Mouse (Mus musculus) MEL (cell line): Measurements from ENCODE around the gene Elob. TPM values are rescaled to one million over a fixed set of nuclear protein-coding genes. Genes with fewer than 3 reads are reported as not detected.

ENCODE experiments used
- DNase-seq: peaks from one replicate; pipeline ENCODE4 v3.0.0; 2011; ENCODE audit warnings: low read depth, low spot score
- H3K27ac ChIP-seq: 2 replicates; pipeline ENCODE4 v1.5.1; 2012; ENCODE audit warnings: low read depth, mild to moderate bottlenecking, control low read depth, low read length, moderate library complexity; ENCODE audit not compliant: control insufficient read depth
- H3K27me3 ChIP-seq, 2 experiments: fragments of 150-350 bp in 1 of 2; sonication (generic) in 1 of 2; 2 replicates each; pipeline ENCODE4 v1.6.1; 2012; ENCODE audit warnings: low read length in 2 of 2, mild to moderate bottlenecking in 2 of 2, improper control_type of control experiment in 1 of 2, moderate library complexity in 1 of 2; ENCODE audit not compliant: insufficient read depth in 2 of 2, control insufficient read depth in 1 of 2
- H3K36me3 ChIP-seq, 2 experiments: 2 replicates each; pipeline ENCODE4 v1.6.1; 2012 to 2014; ENCODE audit warnings: low read length in 2 of 2, improper control_type of control experiment in 1 of 2, inconsistent platforms in 1 of 2, mild to moderate bottlenecking in 1 of 2; ENCODE audit not compliant: insufficient read depth in 2 of 2, control insufficient read depth in 1 of 2
- H3K4me1 ChIP-seq, 2 experiments: fragments of 150-350 bp in 1 of 2; sonication (generic) in 1 of 2; 2 replicates each; pipeline ENCODE4 v1.6.1; 2012; ENCODE audit warnings: low read length in 2 of 2, improper control_type of control experiment in 1 of 2, mild to moderate bottlenecking in 1 of 2; ENCODE audit not compliant: insufficient read depth in 2 of 2, control insufficient read depth in 1 of 2
- H3K4me3 ChIP-seq, 2 experiments: fragments of 150-350 bp in 1 of 2; sonication (generic) in 1 of 2; 2 replicates each; pipeline ENCODE4 v1.5.1; 2012; ENCODE audit warnings: low read depth in 2 of 2, low read length in 2 of 2, mild to moderate bottlenecking in 2 of 2, moderate library complexity in 2 of 2, control low read depth in 1 of 2, improper control_type of control experiment in 1 of 2; ENCODE audit not compliant: control insufficient read depth in 1 of 2, insufficient read depth in 1 of 2
- H3K79me2 ChIP-seq: 2 replicates; pipeline ENCODE4 v1.6.1; 2012; ENCODE audit warnings: mild to moderate bottlenecking, low read length, moderate library complexity; ENCODE audit not compliant: control insufficient read depth, poor library complexity, insufficient read depth
- H3K9ac ChIP-seq: 2 replicates; pipeline ENCODE4 v1.6.1; 2012; ENCODE audit warnings: low read depth, mild to moderate bottlenecking, control low read depth, low read length, moderate library complexity; ENCODE audit not compliant: control insufficient read depth, poor library complexity, severe bottlenecking
- H3K9me3 ChIP-seq: fragments of 150-350 bp; sonication (generic); replicated peaks from 2 replicates; pipeline ENCODE4 v1.6.1; 2012; ENCODE audit warnings: mild to moderate bottlenecking, low read length, improper control_type of control experiment, moderate library complexity; ENCODE audit not compliant: insufficient read depth
- CHD2 ChIP-seq: IDR thresholded peaks from 2 replicates; pipeline ENCODE4 v1.6.1; 2011; ENCODE audit warnings: low read length, improper control_type of control experiment
- CTCF ChIP-seq, 3 experiments: IDR thresholded peaks in 2 of 3; conservative IDR thresholded peaks in 1 of 3; 2 replicates each; pipeline ENCODE4 v1.5.1; 2011 to 2012; ENCODE audit warnings: low read length in 3 of 3, low read depth in 2 of 3, mild to moderate bottlenecking in 2 of 3, improper control_type of control experiment in 1 of 3, inconsistent platforms in 1 of 3, mixed read lengths in 1 of 3, moderate library complexity in 1 of 3; ENCODE audit not compliant: control insufficient read depth in 1 of 3, insufficient read depth in 1 of 3, poor library complexity in 1 of 3, severe bottlenecking in 1 of 3
- ETS1 ChIP-seq: IDR thresholded peaks from 2 replicates; pipeline ENCODE4 v1.6.1; 2012; ENCODE audit warnings: low read depth, mild to moderate bottlenecking, inconsistent platforms, low read length, improper control_type of control experiment, moderate library complexity
- GABPA ChIP-seq: IDR thresholded peaks from 2 replicates; pipeline ENCODE4 v1.6.1; 2012; ENCODE audit warnings: low read depth, mild to moderate bottlenecking, inconsistent platforms, low read length, improper control_type of control experiment, moderate library complexity
- KAT2A ChIP-seq: conservative IDR thresholded peaks from 2 replicates; pipeline ENCODE4 v1.6.1; 2012; ENCODE audit warnings: low read depth, low read length, improper control_type of control experiment, inconsistent platforms
- MAX ChIP-seq: IDR thresholded peaks from 2 replicates; pipeline ENCODE4 v1.6.1; 2011; ENCODE audit warnings: low read length, improper control_type of control experiment
- MXI1 ChIP-seq: IDR thresholded peaks from 2 replicates; pipeline ENCODE4 v1.6.1; 2011; ENCODE audit warnings: mild to moderate bottlenecking, low read depth, low read length, improper control_type of control experiment
- MYB ChIP-seq: IDR thresholded peaks from 2 replicates; pipeline ENCODE4 v1.6.1; 2011; ENCODE audit warnings: mild to moderate bottlenecking, low read depth, low read length, improper control_type of control experiment
- MYC ChIP-seq: IDR thresholded peaks from 2 replicates; pipeline ENCODE4 v1.6.1; 2011; ENCODE audit warnings: low read depth, mild to moderate bottlenecking, low read length, improper control_type of control experiment, moderate library complexity
- NELFE ChIP-seq: IDR thresholded peaks from 2 replicates; pipeline ENCODE4 v1.6.1; 2011; ENCODE audit warnings: low read depth, low read length, improper control_type of control experiment
- POLR2AphosphoS2 ChIP-seq: IDR thresholded peaks from 2 replicates; pipeline ENCODE4 v1.6.1; 2011; ENCODE audit warnings: low read length, improper control_type of control experiment
- POLR2AphosphoS5 ChIP-seq: IDR thresholded peaks from 2 replicates; pipeline ENCODE4 v1.6.1; 2012; ENCODE audit warnings: low read depth, borderline replicate concordance, mild to moderate bottlenecking, inconsistent platforms, low read length, moderate library complexity, mixed read lengths
- RAD21 ChIP-seq: IDR thresholded peaks from 2 replicates; pipeline ENCODE4 v1.6.1; 2011; ENCODE audit warnings: mild to moderate bottlenecking, low read depth, low read length, improper control_type of control experiment
- SIN3A ChIP-seq: IDR thresholded peaks from 2 replicates; pipeline ENCODE4 v1.6.1; 2012; ENCODE audit warnings: low read length, improper control_type of control experiment, inconsistent platforms
- SMC3 ChIP-seq: IDR thresholded peaks from 2 replicates; pipeline ENCODE4 v1.6.1; 2011; ENCODE audit warnings: low read depth, low read length, improper control_type of control experiment
- TAL1 ChIP-seq: IDR thresholded peaks from 2 replicates; pipeline ENCODE4 v1.6.1; 2012; ENCODE audit warnings: mild to moderate bottlenecking, inconsistent platforms, low read length, moderate library complexity, mixed read lengths
- TBP ChIP-seq: IDR thresholded peaks from 2 replicates; pipeline ENCODE4 v1.8.0; 2011; ENCODE audit warnings: low read depth, low read length, improper control_type of control experiment
- TCF12 ChIP-seq: IDR thresholded peaks from 2 replicates; pipeline ENCODE4 v1.6.1; 2014; ENCODE audit warnings: low read depth, mild to moderate bottlenecking, inconsistent platforms, low read length, improper control_type of control experiment, moderate library complexity
- ZMIZ1 ChIP-seq: IDR thresholded peaks from 2 replicates; pipeline ENCODE4 v1.6.1; 2012; ENCODE audit warnings: low read depth, mild to moderate bottlenecking, inconsistent platforms, low read length, improper control_type of control experiment, moderate library complexity
- polyA plus RNA-seq, 2 experiments: library from polyadenylated mRNA; stranded (reverse) in 1 of 2; unstranded in 1 of 2; fragments of >175 nt in 1 of 2; fragments of >200 nt in 1 of 2; gene quantifications; 2 replicates each; pipeline versions ENCODE4 v1.2.1 to v1.2.4; 2012; ENCODE audit warnings: low replicate concordance in 2 of 2, low read depth in 1 of 2; ENCODE audit not compliant: insufficient read length in 2 of 2, insufficient read depth in 1 of 2, missing spikeins in 1 of 2
- total RNA-seq: library from RNA; depleted of rRNA; stranded (reverse); fragments of 300-350 nt; gene quantifications from 2 replicates; pipeline ENCODE4 v1.2.3, GENCODE M21; 2012

Gene Elob
- total and polyA plus RNA-seq, 3 experiments = 453 to 609 TPM; not detected in 1

GRCm38 (mm10) chr17:23797316-23797715, 31.6 kb downstream of the Elob start:
- peaks cover 0 to under 1% of the 10 kb centered on the region in 2 experiments; a peak in 1 of 4 replicates for H3K27me3 ChIP-seq
- peaks cover 0 to 4% of the 10 kb centered on the region in 2 experiments; a peak in 2 of 4 replicates for H3K4me1 ChIP-seq
- peaks cover 0 to 3% of the 10 kb centered on the region in 2 experiments; a peak in 2 of 4 replicates for H3K36me3 ChIP-seq
- TF ChIP-seq SMC3 (no peak), TBP (no peak), CHD2 (no peak), MXI1 (no peak), KAT2A (no peak), MYC (no peak), RAD21 (no peak), ZMIZ1 (no peak), POLR2AphosphoS5 (no peak), CTCF (IDR thresholded peaks at IDR 0.05 in 2 of 3, conservative IDR thresholded peaks at IDR 0.05 in 1 of 3; ENCODE audit: control insufficient read depth in 1 of 3, insufficient read depth in 1 of 3, low read depth in 2 of 3, low read length in 3 of 3, poor library complexity in 1 of 3, severe bottlenecking in 1 of 3) (no peak)
- no peak overlapping the region for H3K4me3 ChIP-seq
- H3K27ac ChIP-seq = no peak overlapping the region
- H3K79me2 ChIP-seq = no peaks in the 10 kb centered on the region; the same call in 1 of the 2 replicates
- no peaks in the 10 kb centered on the region for H3K9me3 ChIP-seq
- DNase-seq = no peak
- no peak overlapping the region for H3K9ac ChIP-seq

- H3K9me3 ChIP-seq = no peaks in the 10 kb centered on the region
- no peaks in the 10 kb centered on the region for H3K79me2 ChIP-seq
- no peak overlapping the region for H3K4me3 ChIP-seq
- no peaks in the 10 kb centered on the region for H3K36me3 ChIP-seq
- H3K27me3 ChIP-seq = peaks cover 0 to 2% of the 10 kb centered on the region in 2 experiments; a peak in 1 of 4 replicates
- no peak for TF ChIP-seq MAX
- TF ChIP-seq SIN3A = no peak
- no peak for TF ChIP-seq ETS1
- no peak for TF ChIP-seq CTCF (IDR thresholded peaks at IDR 0.05 in 2 of 3, conservative IDR thresholded peaks at IDR 0.05 in 1 of 3; ENCODE audit: control insufficient read depth in 1 of 3, insufficient read depth in 1 of 3, low read depth in 2 of 3, low read length in 3 of 3, poor library complexity in 1 of 3, severe bottlenecking in 1 of 3)
- no peak for TF ChIP-seq MYC
- TF ChIP-seq TCF12 = no peak
- no peak for TF ChIP-seq MYB
- no peak for TF ChIP-seq TAL1
- TF ChIP-seq POLR2AphosphoS2 = no peak
- no peak for TF ChIP-seq GABPA
- TF ChIP-seq SMC3 = no peak
- TF ChIP-seq NELFE = no peak
- H3K27ac ChIP-seq = no peak overlapping the region
- no peaks in the 10 kb centered on the region for H3K4me1 ChIP-seq
- no peak for DNase-seq
- H3K9ac ChIP-seq = no peak overlapping the region
Measured at GRCm38 (mm10) chr17:23795323-23795722, 33.6 kb downstream of the Elob start.
